Mouse (Mus musculus): ENCODE measurements around the gene Mia3. TPM values are rescaled to one million over a fixed set of nuclear protein-coding genes. Genes with fewer than 3 reads are reported as not detected.
"Not testable (repeated sequence)": the region's sequence is repeated elsewhere in the genome, so short reads cannot be mapped to it uniquely, and the experiment has no call there.

The Mia3 gene
- 24.4 and 37.2 TPM in 2 replicates for polyA plus RNA-seq (2011; ENCODE audit: insufficient read depth, insufficient read length, low replicate concordance, missing spikeins)

GRCm38 (mm10) chr1:183369427-183370014 is at the start of gene Mia3:
Gene Mia3 (minus strand): TSS chr1:183369553.
- TF ChIP-seq POLR2A (IDR thresholded peaks at IDR 0.05; ENCODE audit: borderline replicate concordance, control insufficient read depth, low read depth, low read length) = no peak; the same call in 1 of the 2 replicates
- peak; percentile 24; the same call in 1 of the 2 replicates for TF ChIP-seq CTCF (IDR thresholded peaks at IDR 0.05; ENCODE audit: control insufficient read depth, insufficient read depth, low read length)
- Histone ChIP-seq H3K4me1 (ENCODE audit: control insufficient read depth, insufficient read depth, low read length) (peaks cover 4% of the 10 kb centered on the region; the same call in 1 of the 2 replicates), H3K27ac (ENCODE audit: control insufficient read depth, insufficient read depth, low read depth, low read length, poor library complexity) (peak within 1 kb of the TSS; percentile 57; the same call in 1 of the 2 replicates), H3K4me3 (replicated peaks; ENCODE audit: control insufficient read depth, low read depth, low read length) (peak within 1 kb of the TSS; percentile 82)
- WGBS = 1% methylated on average over 51 of the region's 51 CpGs

GRCm38 (mm10) chr1:183417873-183418272 is 48.5 kb upstream of the Mia3 start, which contains the start of gene Hhipl2:
Gene Hhipl2 (plus strand): TSS chr1:183418215.
- TF ChIP-seq POLR2A (IDR thresholded peaks at IDR 0.05; ENCODE audit: borderline replicate concordance, control insufficient read depth, low read depth, low read length) = no peak
- TF ChIP-seq CTCF (IDR thresholded peaks at IDR 0.05; ENCODE audit: control insufficient read depth, insufficient read depth, low read length) = no peak
- no peaks in the 10 kb centered on the region; the same call in 1 of the 2 replicates for H3K4me1 ChIP-seq (ENCODE audit: control insufficient read depth, insufficient read depth, low read length)
- H3K27ac ChIP-seq (ENCODE audit: control insufficient read depth, insufficient read depth, low read depth, low read length, poor library complexity) = no peak within 1 kb of the TSS
- H3K4me3 ChIP-seq (replicated peaks; ENCODE audit: control insufficient read depth, low read depth, low read length) = no peak within 1 kb of the TSS
- 79% methylated on average over 12 of the region's 12 CpGs for WGBS

GRCm38 (mm10) chr1:183414081-183414727 is 44.9 kb upstream of the Mia3 start:
- Histone ChIP-seq H3K4me1 (ENCODE audit: control insufficient read depth, insufficient read depth, low read length) (no peaks in the 10 kb centered on the region), H3K4me3 (replicated peaks; ENCODE audit: control insufficient read depth, low read depth, low read length) (no peak overlapping the region), H3K27ac (ENCODE audit: control insufficient read depth, insufficient read depth, low read depth, low read length, poor library complexity) (no peak overlapping the region)
- WGBS = 79% methylated on average over 15 of the region's 15 CpGs
- no peak for TF ChIP-seq POLR2A (IDR thresholded peaks at IDR 0.05; ENCODE audit: borderline replicate concordance, control insufficient read depth, low read depth, low read length)
- TF ChIP-seq CTCF (IDR thresholded peaks at IDR 0.05; ENCODE audit: control insufficient read depth, insufficient read depth, low read length) = no peak

GRCm38 (mm10) chr1:183403396-183403795 is 34.0 kb upstream of the Mia3 start:
- WGBS = 87% methylated on average over 3 of the region's 3 CpGs
- Histone ChIP-seq H3K4me1 (ENCODE audit: control insufficient read depth, insufficient read depth, low read length) (no peaks in the 10 kb centered on the region), H3K4me3 (replicated peaks; ENCODE audit: control insufficient read depth, low read depth, low read length) (no peak overlapping the region), H3K27ac (ENCODE audit: control insufficient read depth, insufficient read depth, low read depth, low read length, poor library complexity) (no peak overlapping the region)
- TF ChIP-seq CTCF (IDR thresholded peaks at IDR 0.05; ENCODE audit: control insufficient read depth, insufficient read depth, low read length) (no peak), POLR2A (IDR thresholded peaks at IDR 0.05; ENCODE audit: borderline replicate concordance, control insufficient read depth, low read depth, low read length) (no peak)

- 5% methylated on average over 44 of the region's 44 CpGs for WGBS
- no peak for TF ChIP-seq CTCF (IDR thresholded peaks at IDR 0.05; ENCODE audit: control insufficient read depth, insufficient read depth, low read length)
- TF ChIP-seq POLR2A (IDR thresholded peaks at IDR 0.05; ENCODE audit: borderline replicate concordance, control insufficient read depth, low read depth, low read length) = peak; percentile 28; the same call in 1 of the 2 replicates
- Histone ChIP-seq H3K27ac (ENCODE audit: control insufficient read depth, insufficient read depth, low read depth, low read length, poor library complexity) (0 out of 2 replicates have a peak within 1 kb of the TSS, but pooled peaks have one; percentile 1), H3K4me1 (ENCODE audit: control insufficient read depth, insufficient read depth, low read length) (no peaks in the 10 kb centered on the region; the same call in 1 of the 2 replicates), H3K4me3 (replicated peaks; ENCODE audit: control insufficient read depth, low read depth, low read length) (peak within 1 kb of the TSS; percentile 78)
These were observed 19.4 kb upstream of the Mia3 start, which contains the start of gene Taf1a for GRCm38 (mm10) chr1:183388426-183389406. Gene Taf1a (plus strand): TSS chr1:183388981.

- H3K4me3 ChIP-seq (replicated peaks; ENCODE audit: control insufficient read depth, low read depth, low read length); H3K4me1 ChIP-seq (ENCODE audit: control insufficient read depth, insufficient read depth, low read length); H3K27ac ChIP-seq (ENCODE audit: control insufficient read depth, insufficient read depth, low read depth, low read length, poor library complexity): not testable (repeated sequence)
- 86% methylated on average over 3 of the region's 3 CpGs for WGBS
These were observed 18.1 kb upstream of the Mia3 start for GRCm38 (mm10) chr1:183387421-183387820.

- WGBS = 75% methylated on average over 2 of the region's 2 CpGs
- no peak overlapping the region for H3K27ac ChIP-seq (ENCODE audit: control insufficient read depth, insufficient read depth, low read depth, low read length, poor library complexity)
- no peaks in the 10 kb centered on the region for H3K4me1 ChIP-seq (ENCODE audit: control insufficient read depth, insufficient read depth, low read length)
- H3K4me3 ChIP-seq (replicated peaks; ENCODE audit: control insufficient read depth, low read depth, low read length) = no peak overlapping the region
- TF ChIP-seq CTCF (IDR thresholded peaks at IDR 0.05; ENCODE audit: control insufficient read depth, insufficient read depth, low read length) = no peak
- no peak for TF ChIP-seq POLR2A (IDR thresholded peaks at IDR 0.05; ENCODE audit: borderline replicate concordance, control insufficient read depth, low read depth, low read length)
These were observed 13.3 kb upstream of the Mia3 start for GRCm38 (mm10) chr1:183382621-183383020.

Measured in bone marrow, adult 2 months (tissue).